Mouse (Mus musculus): ENCODE data around the gene Tspan14. TPM values are rescaled to one million over a fixed set of nuclear protein-coding genes. Genes with fewer than 3 reads are reported as not detected.

Tspan14 gene
- polyA plus RNA-seq, 1 experiment from 2014 or later: 59.0 TPM

GRCm38 (mm10) chr14:41004201-41005141, 37.9 kb upstream of the Tspan14 start:
- ATAC-seq (no peak), DNase-seq (ENCODE audit: low read depth, low spot score) (no peak)
- in situ Hi-C loops (cut with MboI; ENCODE audit: low pct_unique_long_range_greater_than_20kb): no loop called here
- POLR2A ChIA-PET: interaction anchor here (0.5 to 0.6 kb wide), 2 partner anchors 24 to 66 kb away, joined by 3 to 4 read pairs; no protein-coding TSS in a partner anchor
- no peak for TF ChIP-seq CTCF (IDR thresholded peaks at IDR 0.05)
- H3K27me3 ChIP-seq: no peaks in the 10 kb centered on the region
- CTCF ChIA-PET: interaction anchor here (1.1 to 1.2 kb wide), 2 partner anchors 12 to 31 kb away, joined by 3 read pairs; no protein-coding TSS in a partner anchor

GRCm38 (mm10) chr14:41001576-41001975, 35.0 kb upstream of the Tspan14 start:
- ChIA-PET CTCF (interaction anchor here (1.0 to 2.2 kb wide), 2 partner anchors 23 to 33 kb away, joined by 4 to 5 read pairs; no protein-coding TSS in a partner anchor), POLR2A (no interaction called here)
- in situ Hi-C loops (cut with MboI; ENCODE audit: low pct_unique_long_range_greater_than_20kb): no loop called here
- ATAC-seq (no peak), DNase-seq (ENCODE audit: low read depth, low spot score) (no peak)
- TF ChIP-seq CTCF (IDR thresholded peaks at IDR 0.05): no peak
- H3K27me3 ChIP-seq: no peaks in the 10 kb centered on the region

- no peaks in the 10 kb centered on the region for H3K27me3 ChIP-seq
- ChIA-PET CTCF (no interaction called here), POLR2A (no interaction called here)
- no peak for TF ChIP-seq CTCF (IDR thresholded peaks at IDR 0.05)
- in situ Hi-C loops (cut with MboI; ENCODE audit: low pct_unique_long_range_greater_than_20kb): no loop called here
- DNase-seq (ENCODE audit: low read depth, low spot score): no peak
- no peak for ATAC-seq
These were observed 34.2 kb upstream of the Tspan14 start for GRCm38 (mm10) chr14:41000801-41001200.

- in situ Hi-C loops (cut with MboI; ENCODE audit: low pct_unique_long_range_greater_than_20kb): no loop called here
- DNase-seq (ENCODE audit: low read depth, low spot score) (no peak), ATAC-seq (peak; percentile 70)
- CTCF ChIA-PET: no interaction called here
- POLR2A ChIA-PET: interaction anchor here (1.5 kb wide), 1 partner anchor 16 kb away, joined by 3 read pairs; no protein-coding TSS in a partner anchor
- TF ChIP-seq CTCF (IDR thresholded peaks at IDR 0.05): no peak
- H3K27me3 ChIP-seq: no peaks in the 10 kb centered on the region
These were observed 33.5 kb upstream of the Tspan14 start for GRCm38 (mm10) chr14:40999904-41000645.

GRCm38 (mm10) chr14:40996171-40996570, 29.6 kb upstream of the Tspan14 start:
- in situ Hi-C loops (cut with MboI; ENCODE audit: low pct_unique_long_range_greater_than_20kb): no loop called here
- no peak for ATAC-seq
- CTCF ChIA-PET: no interaction called here
- POLR2A ChIA-PET: no interaction called here
- no peak for DNase-seq (ENCODE audit: low read depth, low spot score)
- H3K27me3 ChIP-seq: no peaks in the 10 kb centered on the region
- no peak for TF ChIP-seq CTCF (IDR thresholded peaks at IDR 0.05)

GRCm38 (mm10) chr14:40992464-40992863, 25.9 kb upstream of the Tspan14 start:
- TF ChIP-seq CTCF (IDR thresholded peaks at IDR 0.05): no peak
- H3K27me3 ChIP-seq: no peaks in the 10 kb centered on the region
- no peak for DNase-seq (ENCODE audit: low read depth, low spot score)
- in situ Hi-C loops (cut with MboI; ENCODE audit: low pct_unique_long_range_greater_than_20kb): no loop called here
- ChIA-PET CTCF (interaction anchor here (1.0 kb wide), 1 partner anchor 41 kb away, joined by 3 read pairs; no protein-coding TSS in a partner anchor), POLR2A (no interaction called here)
- no peak for ATAC-seq

GRCm38 (mm10) chr14:40988780-40989179, 22.2 kb upstream of the Tspan14 start:
- CTCF ChIA-PET: interaction anchor here (1.5 kb wide), 1 partner anchor 71 kb away, joined by 4 read pairs; no protein-coding TSS in a partner anchor

GRCm38 (mm10) chr14:40987184-40987583, 20.6 kb upstream of the Tspan14 start:
- DNase-seq (ENCODE audit: low read depth, low spot score) (no peak), ATAC-seq (peak; percentile 96)
- no peak for TF ChIP-seq CTCF (IDR thresholded peaks at IDR 0.05)
- ChIA-PET POLR2A (no interaction called here), CTCF (interaction anchor here (1.5 to 1.6 kb wide), 3 partner anchors 41 to 46 kb away, joined by 3 to 6 read pairs (median 4); no protein-coding TSS in a partner anchor)
- no peaks in the 10 kb centered on the region for H3K27me3 ChIP-seq
- in situ Hi-C loops (cut with MboI; ENCODE audit: low pct_unique_long_range_greater_than_20kb): no loop called here

More at GRCm38 (mm10) chr14:40988780-40989179, 22.2 kb upstream of the Tspan14 start:
- no peak for DNase-seq (ENCODE audit: low read depth, low spot score)
- in situ Hi-C loops (cut with MboI; ENCODE audit: low pct_unique_long_range_greater_than_20kb): no loop called here
- POLR2A ChIA-PET: interaction anchor here (0.6 kb wide), 1 partner anchor 35 kb away, joined by 3 read pairs; no protein-coding TSS in a partner anchor
- TF ChIP-seq CTCF (IDR thresholded peaks at IDR 0.05): no peak
- no peaks in the 10 kb centered on the region for H3K27me3 ChIP-seq
- ATAC-seq: no peak

GRCm38 (mm10) chr14:40985635-40986034, 19.0 kb upstream of the Tspan14 start:
- no peak for ATAC-seq
- in situ Hi-C loops (cut with MboI; ENCODE audit: low pct_unique_long_range_greater_than_20kb): no loop called here
- ChIA-PET CTCF (interaction anchor here (0.9 to 1.7 kb wide), 4 partner anchors 32 to 58 kb away, joined by 3 to 5 read pairs (median 4); no protein-coding TSS in a partner anchor), POLR2A (no interaction called here)
- H3K27me3 ChIP-seq: no peaks in the 10 kb centered on the region
- no peak for DNase-seq (ENCODE audit: low read depth, low spot score)
- no peak for TF ChIP-seq CTCF (IDR thresholded peaks at IDR 0.05)

- no peak for TF ChIP-seq CTCF (IDR thresholded peaks at IDR 0.05)
These were observed 13.1 kb upstream of the Tspan14 start for GRCm38 (mm10) chr14:40979723-40980122.

More at GRCm38 (mm10) chr14:40979723-40980122, 13.1 kb upstream of the Tspan14 start:
- H3K27me3 ChIP-seq: peaks cover 9% of the 10 kb centered on the region
- no peak for ATAC-seq
- ChIA-PET CTCF (interaction anchor here (2.0 to 6.3 kb wide), 5 partner anchors 52 to 75 kb away, joined by 5 to 68 read pairs (median 15); no protein-coding TSS in a partner anchor), POLR2A (no interaction called here)
- in situ Hi-C loops (cut with MboI; ENCODE audit: low pct_unique_long_range_greater_than_20kb): loop anchor here (5.0 to 10.0 kb wide), 5 partner anchors 53 to 1445 kb away; no protein-coding TSS in a partner anchor
- DNase-seq (ENCODE audit: low read depth, low spot score): no peak
